Mouse (Mus musculus) brain, embryonic 14.5 days (tissue): ENCODE measurements at regions not wholly inside any gene's neighbourhood (a gene's known extent, or its start where the extent isn't known, plus 50 kb on each side); places are given as distances from the start of the nearest gene placed in this dataset.

Experiments used
- CTCF ChIP-seq: fragments of 200-500 bp; IDR thresholded peaks from 2 replicates; pipeline ENCODE4 v1.5.1; 2012; ENCODE audit warnings: inconsistent platforms, mild to moderate bottlenecking, moderate library complexity, borderline replicate concordance; ENCODE audit not compliant: insufficient read depth, insufficient read length; ENCODE audit errors: extremely low read depth
- POLR2A ChIP-seq: fragments of 200-500 bp; IDR thresholded peaks from 2 replicates; pipeline ENCODE4 v1.6.1; 2012; ENCODE audit warnings: mild to moderate bottlenecking, inconsistent platforms, borderline replicate concordance; ENCODE audit not compliant: poor library complexity, insufficient read depth, insufficient read length, severe bottlenecking; ENCODE audit errors: extremely low read depth

DNA sequence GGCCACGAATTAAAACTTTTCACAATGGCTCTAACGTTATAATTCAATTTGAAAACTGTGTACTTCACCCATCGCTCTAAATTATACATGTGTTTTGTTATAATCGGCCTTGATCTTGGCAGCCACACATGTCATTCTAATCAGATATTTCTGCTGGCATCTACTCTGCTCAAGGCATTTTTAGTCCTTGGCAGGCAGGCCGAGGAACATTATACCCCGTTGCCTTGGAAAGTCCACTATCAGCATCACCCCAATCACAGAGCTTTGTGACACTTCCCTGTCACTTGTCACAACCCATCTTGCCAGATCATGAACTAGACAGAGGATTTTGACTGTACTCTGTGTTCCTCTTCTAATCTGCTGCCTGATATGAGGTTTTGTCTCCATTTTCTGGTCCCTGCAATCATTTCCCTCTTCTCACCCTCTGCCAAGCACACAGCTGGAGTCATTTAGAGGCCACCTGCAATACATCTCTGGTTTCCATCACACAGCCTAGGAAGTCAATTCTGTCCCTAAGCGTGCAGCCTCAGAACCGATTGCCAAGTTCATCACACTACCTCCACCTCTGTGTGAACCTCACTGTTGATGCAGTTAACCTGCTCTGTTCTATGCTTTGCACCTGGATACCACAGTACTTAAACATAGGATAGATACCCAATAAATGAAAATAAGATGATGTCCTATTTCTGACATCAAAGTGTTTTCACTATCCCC is 923.7 kb downstream of the Stpg2 start:
- TF ChIP-seq POLR2A, result no peak
- TF ChIP-seq CTCF, result no peak
